Mouse (Mus musculus) forebrain, embryonic 15.5 days (tissue): Measurements from ENCODE around the gene Ahdc1. TPM values are rescaled to one million over a fixed set of nuclear protein-coding genes. Genes with fewer than 3 reads are reported as not detected.
A peak's percentile ranks its signal among the peaks of the same experiment; 100 is the strongest.

Experiments
- ATAC-seq: fragments of 200-750 bp; cut with Nextera tagmentation; replicated peaks from 2 replicates; pipeline ENCODE4 v1.8.0; 2017; ENCODE audit warnings: mild to moderate bottlenecking, moderate TSS enrichment, moderate library complexity
- H3K27ac ChIP-seq: fragments of 300-500 bp; sonication (generic); replicated peaks from 2 replicates; pipeline ENCODE4 v1.5.1; 2015; ENCODE audit warnings: mild to moderate bottlenecking, inconsistent platforms
- H3K27me3 ChIP-seq: fragments of 300-500 bp; sonication (generic); 2 replicates; pipeline ENCODE4 v1.6.1; 2015; ENCODE audit warnings: inconsistent platforms
- H3K36me3 ChIP-seq: fragments of 300-500 bp; sonication (generic); 2 replicates; pipeline ENCODE4 v1.6.1; 2015; ENCODE audit warnings: mild to moderate bottlenecking, inconsistent platforms
- H3K4me1 ChIP-seq: fragments of 300-500 bp; sonication (generic); 2 replicates; pipeline ENCODE4 v1.6.1; 2015; ENCODE audit warnings: inconsistent platforms
- H3K4me2 ChIP-seq: fragments of 300-500 bp; sonication (generic); replicated peaks from 2 replicates; pipeline ENCODE4 v1.6.1; 2015; ENCODE audit warnings: mild to moderate bottlenecking, inconsistent platforms
- H3K4me3 ChIP-seq: fragments of 300-500 bp; sonication (generic); 2 replicates; pipeline ENCODE4 v1.5.1; 2015; ENCODE audit warnings: mild to moderate bottlenecking, inconsistent platforms
- H3K9ac ChIP-seq: fragments of 300-500 bp; sonication (generic); replicated peaks from 2 replicates; pipeline ENCODE4 v1.6.1; 2015; ENCODE audit warnings: mild to moderate bottlenecking, inconsistent platforms
- H3K9me3 ChIP-seq: fragments of 300-500 bp; sonication (generic); 2 replicates; pipeline ENCODE4 v1.6.1; 2016; ENCODE audit warnings: inconsistent platforms
- WGBS: fragments of 180-500 bp; shearing (Covaris S2); methylation state at CpG from one replicate; pipeline ENCODE4 v1.1.7; 2015; ENCODE audit warnings: mixed read lengths; 5-methylcytosine and 5-hydroxymethylcytosine counted together
- polyA plus RNA-seq: library from polyadenylated mRNA; unstranded; fragments of >200 nt; fragmentation: Nextera tagmentation; extraction: Ambion mirVana; gene quantifications from 2 replicates; pipeline ENCODE4 v1.2.1, GENCODE M21; 2015

The Ahdc1 gene
- polyA plus RNA-seq, 1 experiment from 2014 or later: 14.2 TPM

DNA sequence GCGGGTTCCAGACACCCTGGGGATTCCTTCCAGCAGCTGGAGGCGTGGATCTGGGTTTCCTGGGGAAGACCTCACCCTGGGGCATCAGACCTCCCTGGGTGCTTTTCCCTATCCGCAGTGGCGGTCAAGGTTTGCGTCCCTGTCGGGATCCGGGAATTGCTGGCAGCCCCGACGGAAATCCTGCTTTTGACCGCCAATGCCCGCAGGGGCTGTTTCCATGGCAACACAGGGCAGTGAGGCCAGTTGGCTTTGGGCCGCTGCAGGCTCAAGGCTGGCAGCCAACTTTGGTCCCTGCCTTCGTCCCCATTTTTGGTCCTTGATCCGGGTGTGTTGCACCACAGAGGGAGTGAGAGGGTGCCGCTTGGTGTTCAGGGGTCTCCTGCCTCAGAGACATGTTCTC is 36.2 kb upstream of the Ahdc1 start:
- under 1% methylated on average over 15 of the region's 15 CpGs for WGBS
- no peak overlapping the region for H3K27ac ChIP-seq
- no peak for ATAC-seq
- H3K9ac ChIP-seq: 0 out of 2 replicates have a peak overlapping the region, but pooled peaks have one; percentile 5
- no peak overlapping the region for H3K4me3 ChIP-seq
- peaks cover 7% of the 10 kb centered on the region for H3K4me1 ChIP-seq
- H3K4me2 ChIP-seq: peak overlapping the region; percentile 16
- H3K9me3 ChIP-seq: no peaks in the 10 kb centered on the region
- no peaks in the 10 kb centered on the region for H3K36me3 ChIP-seq
- H3K27me3 ChIP-seq: peaks cover 17% of the 10 kb centered on the region

DNA sequence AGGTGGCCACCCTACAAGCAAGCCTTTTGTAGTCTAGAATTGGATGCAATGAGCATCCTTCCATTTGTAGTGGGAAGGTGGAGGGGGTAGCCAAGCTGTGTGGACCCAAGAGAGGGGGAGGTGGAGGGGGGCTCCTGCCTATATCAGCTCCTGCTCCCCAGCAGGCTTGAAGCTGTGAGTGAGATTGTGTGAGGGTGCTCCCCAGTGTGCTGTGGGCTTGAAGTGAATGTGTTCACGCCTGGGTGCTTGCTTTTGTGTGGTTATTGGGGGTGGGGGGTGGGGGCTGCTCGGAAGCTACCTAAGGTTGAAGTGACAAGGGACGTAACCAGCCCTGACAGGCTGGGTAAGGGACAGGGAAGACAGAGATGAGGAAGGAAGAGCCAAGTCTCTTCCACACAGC is 35.3 kb upstream of the Ahdc1 start:
- Histone ChIP-seq H3K4me2 (no peak overlapping the region), H3K9me3 (no peaks in the 10 kb centered on the region), H3K4me3 (no peak overlapping the region), H3K4me1 (peaks cover 7% of the 10 kb centered on the region), H3K36me3 (no peaks in the 10 kb centered on the region), H3K9ac (no peak overlapping the region), H3K27me3 (peaks cover 17% of the 10 kb centered on the region), H3K27ac (no peak overlapping the region)
- 26% methylated on average over 3 of the region's 3 CpGs for WGBS
- ATAC-seq: no peak

DNA sequence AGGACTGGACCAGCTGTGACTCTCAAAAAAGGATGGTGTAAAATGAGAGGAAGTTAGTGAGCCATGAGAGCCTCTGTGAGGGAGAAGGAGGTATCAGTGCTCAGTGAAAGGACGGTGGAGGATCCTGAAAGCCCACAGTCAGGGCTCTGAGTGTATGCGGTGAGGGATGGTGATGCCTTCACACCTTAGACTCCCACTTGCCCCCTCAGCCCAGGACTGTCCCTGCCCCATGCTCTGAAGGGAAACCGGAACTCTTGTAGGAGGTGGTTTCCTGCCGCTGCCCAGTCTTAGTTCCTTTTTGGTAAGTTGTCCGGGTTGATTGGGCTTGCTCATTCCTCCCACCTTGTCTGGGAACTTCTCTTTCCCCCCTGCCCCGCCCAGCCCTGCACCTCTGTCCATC is 34.3 kb upstream of the Ahdc1 start:
- Histone ChIP-seq H3K9ac (no peak overlapping the region), H3K27ac (no peak overlapping the region), H3K9me3 (no peaks in the 10 kb centered on the region), H3K36me3 (no peaks in the 10 kb centered on the region), H3K4me2 (no peak overlapping the region), H3K4me1 (peaks cover 7% of the 10 kb centered on the region), H3K4me3 (no peak overlapping the region), H3K27me3 (peaks cover 17% of the 10 kb centered on the region)
- no peak for ATAC-seq
- 80% methylated on average over 6 of the region's 6 CpGs for WGBS

DNA sequence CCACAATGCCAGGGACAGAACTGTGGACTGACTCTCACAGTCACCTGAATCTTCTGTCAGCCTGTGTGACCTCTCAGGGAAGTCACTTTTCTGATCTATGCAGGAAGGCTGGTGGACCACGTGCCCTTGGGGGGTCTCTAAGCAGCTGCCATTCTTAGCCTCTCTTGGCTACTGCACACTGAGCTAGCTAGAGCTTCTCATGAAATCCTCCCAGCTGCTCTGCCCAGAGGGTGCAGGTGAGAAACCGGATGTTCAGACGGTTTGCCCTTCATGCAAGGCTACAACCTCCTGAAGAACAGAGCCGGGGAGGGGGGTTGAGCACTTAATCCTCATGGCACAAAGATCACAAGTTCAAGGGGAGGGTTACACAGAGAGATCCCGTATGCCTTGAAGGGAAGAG is 33.5 kb upstream of the Ahdc1 start:
- Histone ChIP-seq H3K4me1 (peaks cover 7% of the 10 kb centered on the region), H3K36me3 (no peaks in the 10 kb centered on the region), H3K9ac (no peak overlapping the region), H3K4me3 (no peak overlapping the region), H3K9me3 (no peaks in the 10 kb centered on the region), H3K4me2 (no peak overlapping the region), H3K27me3 (peaks cover 17% of the 10 kb centered on the region), H3K27ac (no peak overlapping the region)
- WGBS: 56% methylated on average over 5 of the region's 5 CpGs
- no peak for ATAC-seq

DNA sequence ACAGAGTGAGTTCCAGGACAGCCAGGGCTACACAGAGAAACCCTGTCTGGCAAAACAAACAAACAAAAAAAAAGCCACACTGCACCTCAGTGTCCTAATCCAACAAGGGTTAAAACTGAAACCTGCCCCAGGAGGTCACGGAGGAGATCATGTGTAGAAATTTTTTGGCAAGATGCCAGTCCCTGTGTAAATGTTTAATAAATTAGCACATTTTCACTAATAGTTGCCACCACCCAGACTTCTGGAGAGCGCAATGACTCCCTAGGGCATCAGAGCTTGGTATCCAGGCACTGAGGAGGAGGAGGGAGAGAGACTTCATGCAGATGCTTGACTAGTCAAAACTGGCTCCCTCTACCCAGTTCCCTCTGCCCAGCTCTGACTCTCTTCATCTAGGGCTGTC is 31.9 kb upstream of the Ahdc1 start:
- 53% methylated on average over 2 of the region's 2 CpGs for WGBS
- ATAC-seq: no peak
- Histone ChIP-seq H3K4me1 (peaks cover 11% of the 10 kb centered on the region), H3K36me3 (no peaks in the 10 kb centered on the region), H3K9ac (no peak overlapping the region), H3K9me3 (no peaks in the 10 kb centered on the region), H3K27me3 (peaks cover 10% of the 10 kb centered on the region), H3K27ac (no peak overlapping the region), H3K4me2 (no peak overlapping the region), H3K4me3 (no peak overlapping the region)

DNA sequence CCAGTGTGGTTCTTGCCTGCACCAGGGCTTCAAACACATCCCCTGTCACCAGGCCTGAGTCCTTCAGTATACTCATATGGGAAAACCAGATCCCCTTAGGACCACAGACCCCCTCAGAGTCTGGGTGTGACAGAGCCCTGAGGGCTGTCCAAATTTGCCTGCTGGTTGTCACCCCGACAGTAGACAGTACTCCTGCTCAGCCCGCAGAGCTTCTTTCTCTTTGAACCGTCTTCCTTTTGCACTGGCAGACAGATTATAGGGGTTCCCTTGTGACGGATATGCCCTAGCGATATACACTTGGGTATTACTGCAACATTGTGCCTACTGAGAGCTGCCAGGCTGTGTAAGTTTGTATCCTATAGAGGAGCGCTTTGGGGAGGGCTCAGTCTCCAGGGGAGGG is 29.4 kb upstream of the Ahdc1 start:
- Histone ChIP-seq H3K4me1 (peaks cover 5% of the 10 kb centered on the region), H3K27ac (no peak overlapping the region), H3K9ac (no peak overlapping the region), H3K9me3 (no peaks in the 10 kb centered on the region), H3K4me3 (no peak overlapping the region), H3K36me3 (no peaks in the 10 kb centered on the region), H3K27me3 (peaks cover 5% of the 10 kb centered on the region; the same call in 1 of the 2 replicates), H3K4me2 (no peak overlapping the region)
- 72% methylated on average over 6 of the region's 6 CpGs for WGBS
- no peak for ATAC-seq

DNA sequence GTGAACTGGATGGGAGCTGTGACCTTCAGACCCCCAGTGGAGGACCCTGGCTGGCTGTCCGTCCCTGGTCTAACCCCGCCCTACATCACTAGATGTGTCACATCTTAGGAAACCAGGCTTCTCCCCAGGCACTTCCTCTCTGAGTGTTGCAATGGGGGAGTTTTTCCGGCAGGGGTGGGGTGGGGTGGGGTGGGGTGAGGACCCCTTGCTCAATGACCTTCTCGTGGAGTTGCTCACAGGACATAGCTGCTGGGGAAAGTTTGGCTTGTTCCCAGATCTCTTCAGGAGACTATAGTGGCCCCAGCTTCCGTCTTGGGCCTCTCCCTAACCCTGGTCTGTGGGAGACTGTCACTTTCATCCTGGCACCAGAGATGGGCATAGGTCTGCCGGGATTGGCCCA is 28.1 kb upstream of the Ahdc1 start:
- WGBS: 82% methylated on average over 6 of the region's 6 CpGs
- no peak overlapping the region for H3K9ac ChIP-seq
- no peak overlapping the region for H3K4me3 ChIP-seq
- no peaks in the 10 kb centered on the region for H3K36me3 ChIP-seq
- no peak overlapping the region for H3K4me2 ChIP-seq
- H3K27me3 ChIP-seq: no peaks in the 10 kb centered on the region
- peaks cover 5% of the 10 kb centered on the region for H3K4me1 ChIP-seq
- no peak overlapping the region for H3K27ac ChIP-seq
- ATAC-seq: no peak
- no peaks in the 10 kb centered on the region for H3K9me3 ChIP-seq

DNA sequence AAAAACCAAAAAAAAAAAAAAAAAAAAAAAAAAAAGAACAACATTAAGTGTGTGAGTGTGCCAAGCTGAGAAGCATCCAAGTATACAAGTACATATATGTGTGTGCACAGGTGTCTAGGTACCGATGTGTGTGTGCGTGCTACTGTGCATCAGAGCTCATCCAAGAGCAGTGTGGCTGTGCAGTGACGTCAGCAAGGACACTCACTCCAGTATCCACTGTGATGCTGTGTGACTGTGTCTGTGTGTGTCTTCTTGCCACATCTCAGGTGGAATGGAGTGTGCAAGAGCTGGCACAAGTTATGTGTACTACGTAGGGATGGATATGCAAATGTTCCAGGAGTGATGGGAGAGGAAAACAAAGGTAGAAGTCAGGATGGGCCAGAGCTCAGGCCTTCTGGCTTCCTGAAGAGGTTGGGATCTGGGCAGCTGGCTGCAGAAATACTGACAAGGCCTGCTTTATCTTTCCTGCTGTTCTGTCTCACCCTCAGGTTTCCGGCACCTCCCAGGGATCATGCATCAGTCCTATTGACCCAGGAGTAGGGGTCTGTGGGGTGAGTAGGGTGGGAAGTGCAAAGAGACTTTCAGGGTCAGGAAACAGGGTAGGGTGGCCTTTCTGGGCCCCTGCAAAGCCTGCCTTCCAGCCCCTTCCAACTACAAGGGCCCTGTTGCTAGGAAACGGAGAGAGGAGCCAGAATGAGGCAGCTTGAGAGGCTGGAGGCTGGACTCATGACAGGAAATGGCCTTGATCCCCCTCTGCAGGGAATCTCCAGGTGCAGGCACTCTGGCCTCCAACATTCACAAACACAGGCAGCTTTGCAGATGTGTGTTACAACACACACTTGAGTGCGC is 27.2 kb upstream of the Ahdc1 start:
- ATAC-seq: peak; percentile 41
- no peak overlapping the region for H3K9ac ChIP-seq
- H3K9me3 ChIP-seq: no peaks in the 10 kb centered on the region
- H3K4me3 ChIP-seq: no peak overlapping the region
- no peaks in the 10 kb centered on the region for H3K36me3 ChIP-seq
- H3K4me2 ChIP-seq: no peak overlapping the region
- H3K27me3 ChIP-seq: no peaks in the 10 kb centered on the region
- H3K27ac ChIP-seq: peak overlapping the region; percentile 41
- H3K4me1 ChIP-seq: peaks cover 5% of the 10 kb centered on the region
- 44% methylated on average over 7 of the region's 7 CpGs for WGBS

DNA sequence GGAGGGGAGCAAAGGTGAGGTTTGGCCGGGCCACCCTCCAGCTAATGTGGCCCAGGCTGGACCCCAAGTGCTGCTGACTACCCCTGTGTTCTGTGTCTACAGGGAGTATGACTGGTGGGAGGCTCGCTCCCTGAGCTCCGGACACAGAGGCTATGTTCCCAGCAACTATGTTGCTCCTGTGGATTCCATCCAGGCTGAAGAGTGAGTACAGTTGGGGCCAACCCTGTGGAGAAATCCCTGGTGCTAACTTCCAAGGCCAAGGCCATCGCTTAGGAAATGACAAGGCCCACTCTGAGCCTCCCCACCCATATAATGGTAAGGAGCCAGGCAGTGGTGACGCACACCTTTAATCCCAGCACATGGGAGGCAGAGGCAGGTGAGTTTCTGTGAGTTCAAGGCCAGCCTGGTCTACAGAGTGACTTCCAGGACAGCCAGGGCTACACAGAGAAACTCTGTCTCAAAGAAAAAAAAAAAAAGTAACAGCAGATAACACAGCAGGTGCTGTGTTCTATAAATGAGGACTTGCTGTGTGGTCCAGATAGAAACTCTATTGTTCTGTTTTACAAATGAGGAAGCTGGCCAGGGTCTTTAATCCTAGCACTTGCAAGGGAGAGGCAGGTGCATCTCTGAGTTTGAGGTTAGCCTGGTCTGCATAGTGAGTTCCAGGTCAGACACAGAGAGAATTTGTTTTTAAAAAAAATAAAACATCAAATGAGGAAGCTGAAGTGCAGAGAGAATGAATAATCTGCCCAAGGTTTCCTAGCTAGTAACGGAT is 22.3 kb upstream of the Ahdc1 start:
- WGBS: 87% methylated on average over 6 of the region's 6 CpGs
- Histone ChIP-seq H3K4me3 (no peak overlapping the region), H3K9me3 (no peaks in the 10 kb centered on the region), H3K4me1 (peaks cover 5% of the 10 kb centered on the region), H3K9ac (no peak overlapping the region), H3K36me3 (no peaks in the 10 kb centered on the region), H3K27ac (no peak overlapping the region), H3K4me2 (no peak overlapping the region), H3K27me3 (no peaks in the 10 kb centered on the region)
- ATAC-seq: no peak

DNA sequence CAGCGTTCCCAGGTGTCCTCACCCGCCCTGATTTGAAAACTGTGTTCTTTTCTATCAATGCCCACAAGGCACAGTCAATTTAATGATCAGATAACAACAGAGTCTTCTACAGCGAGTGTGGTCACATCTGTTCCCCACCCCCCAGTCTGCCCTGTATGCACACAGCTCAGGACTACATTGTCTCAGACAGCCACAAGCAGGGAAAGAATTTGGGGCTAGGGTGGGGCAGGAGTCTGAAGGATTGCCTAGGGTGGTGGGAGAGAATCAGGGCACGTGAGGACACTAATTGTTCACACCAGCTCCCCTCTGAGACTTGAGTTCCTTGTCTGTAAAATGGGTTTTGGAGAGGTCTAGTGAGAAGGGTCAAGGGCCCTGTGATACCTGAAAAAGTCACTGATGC is 17.5 kb upstream of the Ahdc1 start:
- WGBS: 67% methylated on average over 4 of the region's 4 CpGs
- no peak for ATAC-seq
- Histone ChIP-seq H3K4me3 (no peak overlapping the region), H3K27me3 (no peaks in the 10 kb centered on the region), H3K9me3 (no peaks in the 10 kb centered on the region), H3K27ac (no peak overlapping the region), H3K4me2 (no peak overlapping the region), H3K36me3 (no peaks in the 10 kb centered on the region), H3K4me1 (no peaks in the 10 kb centered on the region), H3K9ac (no peak overlapping the region)

DNA sequence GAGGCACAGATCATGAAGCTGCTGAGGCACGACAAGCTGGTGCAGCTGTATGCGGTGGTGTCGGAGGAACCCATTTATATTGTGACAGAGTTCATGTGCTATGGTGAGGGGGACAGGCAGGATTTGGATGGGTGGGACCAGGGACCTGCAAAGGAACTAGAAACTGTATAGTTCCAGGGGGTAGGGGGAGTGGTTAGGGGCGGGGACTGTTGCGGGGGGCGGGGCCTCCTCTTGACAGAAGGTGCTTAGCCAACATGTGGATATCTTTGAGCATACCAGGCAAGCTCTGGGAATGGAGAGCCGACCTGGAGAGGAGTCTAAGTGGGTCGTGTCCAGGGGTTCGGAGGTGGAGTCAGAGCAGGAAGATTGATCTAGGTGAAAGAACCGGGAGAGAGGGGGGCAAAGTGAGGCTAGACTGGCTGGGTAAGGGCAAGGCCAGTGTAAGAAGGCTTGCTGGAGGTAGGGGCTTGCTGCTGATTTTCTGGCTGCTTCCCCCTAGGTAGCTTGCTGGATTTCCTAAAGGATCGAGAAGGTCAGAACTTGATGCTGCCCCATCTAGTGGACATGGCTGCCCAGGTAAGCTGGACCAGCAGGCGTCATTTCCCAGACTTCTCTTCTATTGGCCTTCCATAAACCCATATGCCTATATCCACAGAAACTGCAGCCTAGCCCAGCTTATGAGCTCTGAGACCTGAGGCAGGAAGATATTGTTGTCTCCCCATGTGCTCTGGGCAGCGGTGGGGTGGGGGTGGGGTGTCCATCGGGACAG is 13.4 kb upstream of the Ahdc1 start:
- no peak overlapping the region for H3K9ac ChIP-seq
- no peak overlapping the region for H3K4me2 ChIP-seq
- H3K27me3 ChIP-seq: no peaks in the 10 kb centered on the region
- no peaks in the 10 kb centered on the region for H3K36me3 ChIP-seq
- ATAC-seq: no peak
- no peaks in the 10 kb centered on the region for H3K9me3 ChIP-seq
- H3K4me3 ChIP-seq: no peak overlapping the region
- peaks cover 4% of the 10 kb centered on the region for H3K4me1 ChIP-seq
- no peak overlapping the region for H3K27ac ChIP-seq
- WGBS: 53% methylated on average over 13 of the region's 14 CpGs

DNA sequence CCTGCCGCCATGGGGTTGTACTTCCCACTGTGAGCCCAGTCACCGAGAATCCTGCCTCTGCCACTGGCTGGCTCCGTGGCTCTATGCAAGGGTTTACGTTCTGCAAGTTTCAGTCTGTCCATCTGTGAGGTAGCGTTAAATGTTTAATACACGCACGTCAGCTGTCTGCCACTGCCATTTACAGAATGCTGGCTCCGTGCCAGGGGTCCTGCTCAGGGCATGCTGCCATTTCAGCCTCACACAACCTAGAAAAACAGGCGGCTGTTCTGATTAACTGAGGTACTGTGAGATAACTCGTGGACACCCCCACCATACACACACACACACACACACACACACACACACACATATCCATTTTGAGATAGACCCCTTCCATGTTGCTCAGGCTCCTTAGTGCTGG is 8.2 kb upstream of the Ahdc1 start:
- Histone ChIP-seq H3K36me3 (no peaks in the 10 kb centered on the region), H3K9me3 (no peaks in the 10 kb centered on the region), H3K4me1 (peaks cover 16% of the 10 kb centered on the region), H3K9ac (no peak overlapping the region), H3K4me3 (no peak overlapping the region), H3K27ac (peak overlapping the region; percentile 62), H3K27me3 (no peaks in the 10 kb centered on the region), H3K4me2 (no peak overlapping the region)
- 12% methylated on average over 10 of the region's 10 CpGs for WGBS
- peak; percentile 53 for ATAC-seq
